Mouse (Mus musculus) forebrain, embryonic 15.5 days (tissue): ENCODE measurements at regions not wholly inside any gene's neighbourhood (a gene's known extent, or its start where the extent isn't known, plus 50 kb on each side); places are given as distances from the start of the nearest gene placed in this dataset.
A peak's percentile ranks its signal among the peaks of the same experiment; 100 is the strongest.

Experiments
- ATAC-seq: fragments of 200-750 bp; cut with Nextera tagmentation; replicated peaks from 2 replicates; pipeline ENCODE4 v1.8.0; 2017; ENCODE audit warnings: mild to moderate bottlenecking, moderate TSS enrichment, moderate library complexity
- H3K27ac ChIP-seq: fragments of 300-500 bp; sonication (generic); replicated peaks from 2 replicates; pipeline ENCODE4 v1.5.1; 2015; ENCODE audit warnings: mild to moderate bottlenecking, inconsistent platforms
- H3K27me3 ChIP-seq: fragments of 300-500 bp; sonication (generic); 2 replicates; pipeline ENCODE4 v1.6.1; 2015; ENCODE audit warnings: inconsistent platforms
- H3K36me3 ChIP-seq: fragments of 300-500 bp; sonication (generic); 2 replicates; pipeline ENCODE4 v1.6.1; 2015; ENCODE audit warnings: mild to moderate bottlenecking, inconsistent platforms
- H3K4me1 ChIP-seq: fragments of 300-500 bp; sonication (generic); 2 replicates; pipeline ENCODE4 v1.6.1; 2015; ENCODE audit warnings: inconsistent platforms
- H3K4me2 ChIP-seq: fragments of 300-500 bp; sonication (generic); replicated peaks from 2 replicates; pipeline ENCODE4 v1.6.1; 2015; ENCODE audit warnings: mild to moderate bottlenecking, inconsistent platforms
- H3K4me3 ChIP-seq: fragments of 300-500 bp; sonication (generic); 2 replicates; pipeline ENCODE4 v1.5.1; 2015; ENCODE audit warnings: mild to moderate bottlenecking, inconsistent platforms
- H3K9ac ChIP-seq: fragments of 300-500 bp; sonication (generic); replicated peaks from 2 replicates; pipeline ENCODE4 v1.6.1; 2015; ENCODE audit warnings: mild to moderate bottlenecking, inconsistent platforms
- H3K9me3 ChIP-seq: fragments of 300-500 bp; sonication (generic); 2 replicates; pipeline ENCODE4 v1.6.1; 2016; ENCODE audit warnings: inconsistent platforms
- WGBS: fragments of 180-500 bp; shearing (Covaris S2); methylation state at CpG from one replicate; pipeline ENCODE4 v1.1.7; 2015; ENCODE audit warnings: mixed read lengths; 5-methylcytosine and 5-hydroxymethylcytosine counted together

- ATAC-seq: peak; percentile 60
- 4% methylated on average over 10 of the region's 10 CpGs for WGBS
Measured at GRCm38 (mm10) chr7:70625643-70626231, 259.2 kb upstream of the Nr2f2 start.

GRCm38 (mm10) chr7:70624727-70625642 is 258.4 kb upstream of the Nr2f2 start:
- H3K36me3 ChIP-seq: no peaks in the 10 kb centered on the region
- 2% methylated on average over 30 of the region's 30 CpGs for WGBS
- 0 out of 2 replicates have a peak, but pooled peaks cover 3% of the 10 kb centered on the region for H3K27me3 ChIP-seq
- no peak overlapping the region for H3K27ac ChIP-seq
- H3K4me3 ChIP-seq: peak overlapping the region; percentile 23
- H3K9ac ChIP-seq: no peak overlapping the region
- H3K4me2 ChIP-seq: peak overlapping the region; percentile 53
- ATAC-seq: peak; percentile 89
- no peaks in the 10 kb centered on the region for H3K9me3 ChIP-seq
- peaks cover 21% of the 10 kb centered on the region for H3K4me1 ChIP-seq

More at GRCm38 (mm10) chr7:70625643-70626231, 259.2 kb upstream of the Nr2f2 start:
- Histone ChIP-seq H3K4me3 (peak overlapping the region; percentile 23), H3K9me3 (no peaks in the 10 kb centered on the region), H3K4me2 (peak overlapping the region; percentile 53), H3K36me3 (no peaks in the 10 kb centered on the region), H3K27me3 (0 out of 2 replicates have a peak, but pooled peaks cover 3% of the 10 kb centered on the region), H3K27ac (no peak overlapping the region), H3K4me1 (peaks cover 21% of the 10 kb centered on the region), H3K9ac (no peak overlapping the region)

- 4% methylated on average over 16 of the region's 16 CpGs for WGBS
- Histone ChIP-seq H3K9ac (no peak overlapping the region), H3K27me3 (0 out of 2 replicates have a peak, but pooled peaks cover 3% of the 10 kb centered on the region), H3K4me2 (peak overlapping the region; percentile 53; the same call in 1 of the 2 replicates), H3K4me1 (peaks cover 21% of the 10 kb centered on the region), H3K27ac (no peak overlapping the region), H3K36me3 (no peaks in the 10 kb centered on the region), H3K9me3 (no peaks in the 10 kb centered on the region), H3K4me3 (no peak overlapping the region)
- ATAC-seq: no peak
Measured at GRCm38 (mm10) chr7:70624031-70624726, 257.6 kb upstream of the Nr2f2 start.

- H3K9ac ChIP-seq: no peak overlapping the region
- peaks cover 5% of the 10 kb centered on the region for H3K4me1 ChIP-seq
- H3K4me2 ChIP-seq: no peak overlapping the region
- H3K4me3 ChIP-seq: no peak overlapping the region
- no peaks in the 10 kb centered on the region for H3K9me3 ChIP-seq
- no peak overlapping the region for H3K27ac ChIP-seq
- 91% methylated on average over 7 of the region's 7 CpGs for WGBS
- ATAC-seq: no peak
- H3K36me3 ChIP-seq: no peaks in the 10 kb centered on the region
- H3K27me3 ChIP-seq: no peaks in the 10 kb centered on the region
Measured at GRCm38 (mm10) chr7:70619400-70619799, 252.9 kb upstream of the Nr2f2 start.

- Histone ChIP-seq H3K27ac (no peak overlapping the region), H3K4me1 (no peaks in the 10 kb centered on the region), H3K9ac (no peak overlapping the region), H3K4me3 (no peak overlapping the region), H3K27me3 (no peaks in the 10 kb centered on the region), H3K4me2 (no peak overlapping the region), H3K36me3 (no peaks in the 10 kb centered on the region), H3K9me3 (no peaks in the 10 kb centered on the region)
- no peak for ATAC-seq
- WGBS: 43% methylated on average over 5 of the region's 5 CpGs
Measured at GRCm38 (mm10) chr7:70618270-70618669, 251.7 kb upstream of the Nr2f2 start.

GRCm38 (mm10) chr7:70606511-70606910 is 240.0 kb upstream of the Nr2f2 start:
- no peak overlapping the region for H3K27ac ChIP-seq
- no peak for ATAC-seq
- 93% methylated on average over 7 of the region's 7 CpGs for WGBS
- H3K9me3 ChIP-seq: no peaks in the 10 kb centered on the region
- no peaks in the 10 kb centered on the region for H3K27me3 ChIP-seq
- no peak overlapping the region for H3K4me2 ChIP-seq
- no peaks in the 10 kb centered on the region for H3K36me3 ChIP-seq
- no peak overlapping the region for H3K9ac ChIP-seq
- H3K4me3 ChIP-seq: no peak overlapping the region
- H3K4me1 ChIP-seq: no peaks in the 10 kb centered on the region

- Histone ChIP-seq H3K9ac (no peak overlapping the region), H3K27me3 (no peaks in the 10 kb centered on the region), H3K36me3 (no peaks in the 10 kb centered on the region), H3K4me3 (no peak overlapping the region), H3K9me3 (no peaks in the 10 kb centered on the region), H3K27ac (no peak overlapping the region), H3K4me1 (no peaks in the 10 kb centered on the region), H3K4me2 (no peak overlapping the region)
- WGBS: 91% methylated on average over 5 of the region's 5 CpGs
- ATAC-seq: no peak
Measured at GRCm38 (mm10) chr7:70604471-70605174, 238.1 kb upstream of the Nr2f2 start.

- no peaks in the 10 kb centered on the region for H3K4me1 ChIP-seq
- no peak overlapping the region for H3K27ac ChIP-seq
- no peak overlapping the region for H3K4me2 ChIP-seq
- H3K36me3 ChIP-seq: no peaks in the 10 kb centered on the region
- H3K9me3 ChIP-seq: no peaks in the 10 kb centered on the region
- H3K9ac ChIP-seq: no peak overlapping the region
- no peak for ATAC-seq
- H3K27me3 ChIP-seq: peaks cover 24% of the 10 kb centered on the region; the same call in 1 of the 2 replicates
- no peak overlapping the region for H3K4me3 ChIP-seq
- WGBS: 81% methylated on average over 6 of the region's 6 CpGs
Measured at GRCm38 (mm10) chr7:70593027-70593426, 226.5 kb upstream of the Nr2f2 start.

- no peaks in the 10 kb centered on the region for H3K4me1 ChIP-seq
- no peak overlapping the region for H3K4me2 ChIP-seq
- no peak overlapping the region for H3K27ac ChIP-seq
- ATAC-seq: no peak
- no peaks in the 10 kb centered on the region for H3K36me3 ChIP-seq
- H3K9ac ChIP-seq: no peak overlapping the region
- 11% methylated on average over 13 of the region's 13 CpGs for WGBS
- H3K4me3 ChIP-seq: no peak overlapping the region
- H3K27me3 ChIP-seq: peaks cover 24% of the 10 kb centered on the region; the same call in 1 of the 2 replicates
- no peaks in the 10 kb centered on the region for H3K9me3 ChIP-seq
Measured at GRCm38 (mm10) chr7:70591361-70592256, 225.1 kb upstream of the Nr2f2 start.

GRCm38 (mm10) chr7:70589713-70590112 is 223.2 kb upstream of the Nr2f2 start:
- no peaks in the 10 kb centered on the region for H3K4me1 ChIP-seq
- peaks cover 24% of the 10 kb centered on the region; the same call in 1 of the 2 replicates for H3K27me3 ChIP-seq
- no peak overlapping the region for H3K4me2 ChIP-seq
- no peak overlapping the region for H3K9ac ChIP-seq
- no peak overlapping the region for H3K27ac ChIP-seq
- 19% methylated on average over 5 of the region's 5 CpGs for WGBS
- H3K4me3 ChIP-seq: no peak overlapping the region
- no peaks in the 10 kb centered on the region for H3K36me3 ChIP-seq
- H3K9me3 ChIP-seq: no peaks in the 10 kb centered on the region
- ATAC-seq: no peak

GRCm38 (mm10) chr7:70588061-70588460 is 221.5 kb upstream of the Nr2f2 start:
- Histone ChIP-seq H3K27me3 (peaks cover 23% of the 10 kb centered on the region; the same call in 1 of the 2 replicates), H3K4me1 (no peaks in the 10 kb centered on the region), H3K4me3 (no peak overlapping the region), H3K27ac (no peak overlapping the region), H3K4me2 (no peak overlapping the region), H3K36me3 (no peaks in the 10 kb centered on the region), H3K9ac (no peak overlapping the region), H3K9me3 (no peaks in the 10 kb centered on the region)
- WGBS: 91% methylated on average over 1 of the region's 1 CpGs
- no peak for ATAC-seq
